Comparison of ENCODE assay signal across 8 mouse cellular contexts in genomic region chr5:24383026-24383859, GRCm38 (mm10). TPM values are rescaled to one million over a fixed set of nuclear protein-coding genes. Genes with fewer than 3 reads are reported as not detected.
DNase-seq lines count a peak whose midpoint lies in the region; ATAC-seq and TF ChIP-seq lines count a peak whose summit lies in the region.

No protein-coding gene starts in this region.

- intact Hi-C loops in heart, postnatal 25 days (cut with DNase I): no loop called here

- H3K9me3 ChIP-seq in forebrain, embryonic 14.5 days (replicated peaks; ENCODE audit: control insufficient read depth, low read length): no peaks in the 10 kb centered on the region

- peak overlapping the region; percentile 64 for H3K9ac ChIP-seq in forebrain, embryonic 14.5 days (ENCODE audit: low read length)

- ATAC-seq in forebrain, embryonic 14.5 days: peak; percentile 84
- ATAC-seq in neutrophil, adult 5-6 weeks (ENCODE audit: extremely low read depth, insufficient number of reproducible peaks, low FRiP score, poor library complexity, severe bottlenecking): peak; percentile 84

- peak overlapping the region; percentile 63 for H3K4me2 ChIP-seq in forebrain, embryonic 14.5 days (ENCODE audit: low read length)

- peaks cover 22% of the 10 kb centered on the region for H3K27me3 ChIP-seq in forebrain, embryonic 14.5 days (replicated peaks; ENCODE audit: control insufficient read depth, insufficient read depth, low read length)

- H3K4me1 ChIP-seq in forebrain, embryonic 14.5 days (ENCODE audit: control insufficient read depth, insufficient read depth, low read length): peaks cover 12% of the 10 kb centered on the region
- H3K4me1 ChIP-seq in lung, adult 2 months (ENCODE audit: control insufficient read depth, insufficient read depth, low read length): peaks cover 21% of the 10 kb centered on the region

- peak; percentile 99 for DNase-seq in ES-CJ7 (ENCODE audit: low read depth, low spot score)
- DNase-seq in cerebellum, adult 11 months: peak; percentile 96
- DNase-seq in forebrain, embryonic 14.5 days (ENCODE audit: low spot score): peak; percentile 96
- peak; percentile 79 for DNase-seq in heart, postnatal 25 days (ENCODE audit: low spot score)
- DNase-seq in layer of hippocampus, adult 18-20 months (ENCODE audit: low spot score in 2 of 2): peak; percentile 88 to 95
- peak; percentile 87 for DNase-seq in lung, adult 2 months
- DNase-seq in thymus, adult 18-20 months: peak; percentile 76 to 79

- under 1% methylated on average over 34 of the region's 34 CpGs for WGBS in forebrain, embryonic 14.5 days
- 6% methylated on average over 34 of the region's 34 CpGs for WGBS in lung, adult 2 months

- peak overlapping the region; percentile 44 for H3K4me3 ChIP-seq in forebrain, embryonic 14.5 days (ENCODE audit: low read depth, low read length)
- H3K4me3 ChIP-seq in lung, adult 2 months (replicated peaks; ENCODE audit: extremely low read depth, low read depth, low read length): peak overlapping the region; percentile 80

- TF ChIP-seq CTCF in lung, adult 2 months (IDR thresholded peaks at IDR 0.05; ENCODE audit: insufficient read depth, low read length): peak; percentile 15; the same call in 1 of the 2 replicates

- H3K27ac ChIP-seq in forebrain, embryonic 14.5 days (ENCODE audit: low read depth, low read length): peak overlapping the region; percentile 58

- no peaks in the 10 kb centered on the region for H3K36me3 ChIP-seq in forebrain, embryonic 14.5 days (ENCODE audit: control insufficient read depth, insufficient read depth, low read length)

- TF ChIP-seq POLR2A in lung, adult 2 months (IDR thresholded peaks at IDR 0.05; ENCODE audit: borderline replicate concordance, extremely low read depth, low read depth, low read length): peak; percentile 31; the same call in 1 of the 2 replicates

RNA-seq across cellular contexts. Expression of gene Atg9b, which starts 8.7 kb away (rescaled TPM):
- polyA plus RNA-seq in forebrain, embryonic 14.5 days (2014; fragmentation: Nextera tagmentation; extraction: Ambion mirVana): 0.48 and 0.74 TPM in 2 replicates
- total RNA-seq in heart, postnatal 25 days (2021): 1 to 10 TPM in 1 of 2 experiments, under 1 TPM in 1; 0.42 to 1.2 TPM
- 1 to 10 TPM; 3.0 to 3.7 TPM for total RNA-seq in layer of hippocampus, adult 18-20 months (2021)
- polyA plus RNA-seq in lung, adult 2 months (2012; rRNA removed): 2.0 and 9.7 TPM in 2 replicates
- total RNA-seq in neutrophil, adult 5-6 weeks (2017): not detected in 2 replicates

RNA-seq across cellular contexts. Expression of gene Abcb8, which starts 10.2 kb away (rescaled TPM):
- polyA plus RNA-seq in forebrain, embryonic 14.5 days (2014; fragmentation: Nextera tagmentation; extraction: Ambion mirVana): 37.1 and 43.1 TPM in 2 replicates
- total RNA-seq in heart, postnatal 25 days (2021): 10 to 100 TPM; 82.8 to 83.7 TPM
- total RNA-seq in layer of hippocampus, adult 18-20 months (2021): 10 to 100 TPM; 57.0 to 60.1 TPM
- polyA plus RNA-seq in lung, adult 2 months (2012; rRNA removed): 36.0 and 38.5 TPM in 2 replicates
- 5.0 and 5.2 TPM in 2 replicates for total RNA-seq in neutrophil, adult 5-6 weeks (2017)

RNA-seq across cellular contexts. Expression of gene Nos3, which starts 18.6 kb away (rescaled TPM):
- 4.6 and 7.6 TPM in 2 replicates for polyA plus RNA-seq in forebrain, embryonic 14.5 days (2014; fragmentation: Nextera tagmentation; extraction: Ambion mirVana)
- total RNA-seq in heart, postnatal 25 days (2021): 10 to 100 TPM; 24.1 to 28.1 TPM
- 1 to 10 TPM; 6.8 to 7.0 TPM for total RNA-seq in layer of hippocampus, adult 18-20 months (2021)
- 21.0 and 28.2 TPM in 2 replicates for polyA plus RNA-seq in lung, adult 2 months (2012; rRNA removed)
- total RNA-seq in neutrophil, adult 5-6 weeks (2017): not detected in 2 replicates

RNA-seq across cellular contexts. Expression of gene Asic3, which starts 29.9 kb away (rescaled TPM):
- not detected in 2 replicates for polyA plus RNA-seq in forebrain, embryonic 14.5 days (2014; fragmentation: Nextera tagmentation; extraction: Ambion mirVana)
- total RNA-seq in heart, postnatal 25 days (2021): under 1 TPM in 1 of 2 experiments, not detected in 1; 0.17 TPM
- under 1 TPM; 0.27 to 0.53 TPM for total RNA-seq in layer of hippocampus, adult 18-20 months (2021)
- polyA plus RNA-seq in lung, adult 2 months (2012; rRNA removed): 0.15 and 0.50 TPM in 2 replicates
- 0.23 TPM in 1 of 2 replicates, not detected in the other for total RNA-seq in neutrophil, adult 5-6 weeks (2017)

RNA-seq across cellular contexts. Expression of gene Kcnh2, which starts 31.8 kb away (rescaled TPM):
- polyA plus RNA-seq in forebrain, embryonic 14.5 days (2014; fragmentation: Nextera tagmentation; extraction: Ambion mirVana): 4.7 and 5.2 TPM in 2 replicates
- 10 to 100 TPM; 62.4 to 67.2 TPM for total RNA-seq in heart, postnatal 25 days (2021)
- 10 to 100 TPM; 23.0 to 26.8 TPM for total RNA-seq in layer of hippocampus, adult 18-20 months (2021)
- polyA plus RNA-seq in lung, adult 2 months (2012; rRNA removed): 29.5 and 37.1 TPM in 2 replicates
- total RNA-seq in neutrophil, adult 5-6 weeks (2017): 0.12 TPM in 1 of 2 replicates, not detected in the other

Comparison
In these comparisons a context has a peak if more than half of its experiments do, and no peak if none do; other contexts are left out.
1. Peak in every context shown above with its lines: DNase-seq, ATAC-seq, H3K4me3 ChIP-seq and H3K27ac ChIP-seq.